Mouse (Mus musculus): ENCODE measurements at regions not wholly inside any gene's neighbourhood (a gene's known extent, or its start where the extent isn't known, plus 50 kb on each side); places are given as distances from the start of the nearest gene placed in this dataset.

- TF ChIP-seq POLR2A (IDR thresholded peaks at IDR 0.05; ENCODE audit: low read depth, low read length) (no peak), CTCF (IDR thresholded peaks at IDR 0.05; ENCODE audit: extremely low read depth, insufficient read length, insufficient replicate concordance, low read depth, low read length) (no peak)
These were observed 463.5 kb upstream of the Kcnab2 start for GRCm38 (mm10) chr4:152941159-152941558.
